Mouse (Mus musculus) natural killer cell, adult 2 months (primary cell): ENCODE results near the gene Rpp25l.
A peak's percentile ranks its signal among the peaks of the same experiment; 100 is the strongest.
"Not testable (repeated sequence)": the region's sequence is repeated elsewhere in the genome, so short reads cannot be mapped to it uniquely, and the experiment has no call there.

ENCODE experiments used
- DNase-seq, 2 experiments: peaks; one replicate each; pipeline ENCODE4 v3.0.0; 2022; ENCODE audit warnings: low spot score in 2 of 2

The Rpp25l gene

GRCm38 (mm10) chr4:41737602-41738255 lies 24.4 kb upstream of the Rpp25l start:
- DNase-seq = peak; percentile 71 to 81

GRCm38 (mm10) chr4:41731052-41731765 lies 17.9 kb upstream of the Rpp25l start, which contains the start of gene Arid3c:
Gene Arid3c (minus strand): TSS chr4:41731142.
- DNase-seq = no peak

GRCm38 (mm10) chr4:41726826-41727621 lies 13.7 kb upstream of the Rpp25l start:
- no peak for DNase-seq

DNA sequence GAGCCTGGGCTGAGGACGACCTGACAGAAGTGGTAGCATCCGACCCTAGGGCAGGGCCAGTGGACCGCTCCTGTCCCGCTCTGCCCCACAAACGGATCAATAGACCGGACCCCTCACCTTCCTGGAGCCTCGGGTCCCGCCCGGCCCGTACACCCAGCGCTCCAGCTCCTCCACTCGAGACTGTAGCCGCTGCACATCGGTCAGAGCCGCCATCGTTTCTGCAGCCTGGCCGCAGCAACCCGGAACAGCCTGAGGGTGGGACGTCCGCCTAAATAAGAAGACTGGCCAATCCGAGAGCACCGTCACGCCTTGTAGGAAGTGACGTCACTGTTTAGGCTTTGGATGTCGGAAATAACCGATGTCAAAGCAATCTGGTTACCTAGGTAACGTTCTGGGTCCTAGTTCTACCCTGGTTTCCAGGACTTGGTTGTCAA lies 9.6 kb upstream of the Rpp25l start, which contains the start of gene Dctn3:
Gene Dctn3 (minus strand): TSS at position 253 of the 434 bp plus-strand sequence.
- DNase-seq = peak; percentile 86 to 88

DNA sequence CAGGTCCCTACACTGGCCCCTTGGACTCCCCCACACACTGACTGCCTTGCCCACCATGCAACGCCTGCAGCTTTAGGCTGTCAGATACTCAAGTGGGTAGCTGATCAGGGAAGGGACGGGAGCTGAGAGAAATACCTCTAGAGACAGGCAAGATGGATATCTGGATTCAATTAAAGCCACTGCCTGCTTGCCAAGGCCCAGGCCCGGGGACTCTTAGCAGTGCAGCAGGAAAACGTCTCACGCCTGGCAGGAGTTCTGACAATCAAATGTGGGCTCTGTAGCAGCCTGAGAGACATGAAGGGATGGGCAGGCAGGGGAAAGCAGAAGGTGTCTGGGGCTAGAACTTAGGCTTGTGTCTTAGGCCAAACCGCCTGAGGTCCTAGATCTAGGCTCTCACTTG lies 3.5 kb upstream of the Rpp25l start:
- no peak for DNase-seq

GRCm38 (mm10) chr4:41715596-41715995 lies 2.3 kb upstream of the Rpp25l start:
- peak; percentile 36 to 43 for DNase-seq

GRCm38 (mm10) chr4:41715082-41715481 lies 1.7 kb upstream of the Rpp25l start:
- no peak for DNase-seq

GRCm38 (mm10) chr4:41714276-41714675 lies 942 bp upstream of the Rpp25l start:
- peak; percentile 36 to 62 for DNase-seq

DNA sequence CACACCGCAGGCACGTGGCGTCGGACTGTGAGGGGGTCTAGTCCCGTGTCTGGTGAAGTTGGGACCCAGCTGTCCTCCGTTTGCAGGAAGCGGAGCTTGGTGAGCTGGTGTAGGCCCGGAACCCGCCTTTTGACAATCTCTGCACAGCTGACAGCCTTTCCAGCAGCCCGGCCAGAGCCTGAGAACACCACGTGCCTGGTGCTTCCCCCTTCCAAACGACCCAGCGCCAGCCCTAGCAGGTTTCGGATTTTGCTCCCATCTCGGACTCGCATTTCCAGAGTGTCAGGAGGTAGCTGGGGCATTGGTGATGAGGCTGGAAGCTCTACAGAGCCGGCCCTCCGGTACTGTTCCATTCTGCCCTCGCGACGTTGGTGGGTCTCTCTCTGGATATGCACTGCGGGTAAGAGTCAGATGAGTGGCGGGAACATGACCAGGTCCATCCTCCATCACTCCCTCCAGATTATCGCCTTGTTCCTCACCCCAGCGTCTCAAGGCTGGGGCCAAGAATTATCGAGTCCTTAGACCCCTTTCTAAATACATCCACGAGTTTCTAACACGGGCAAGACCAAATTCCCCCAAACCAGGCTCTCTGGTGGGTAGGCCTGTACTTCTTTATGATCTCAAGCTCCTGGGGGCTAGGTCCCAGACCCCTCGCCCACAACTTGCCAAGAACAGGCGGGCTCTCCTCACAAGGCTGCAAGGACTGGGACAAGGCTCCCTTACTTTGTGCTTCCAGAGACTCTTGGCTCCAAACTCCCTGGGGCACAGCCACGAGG lies 725 bp downstream of the Rpp25l start:
- no peak for DNase-seq

- no peak for DNase-seq
These were observed 1.5 kb downstream of the Rpp25l start for GRCm38 (mm10) chr4:41711705-41712375.

DNA sequence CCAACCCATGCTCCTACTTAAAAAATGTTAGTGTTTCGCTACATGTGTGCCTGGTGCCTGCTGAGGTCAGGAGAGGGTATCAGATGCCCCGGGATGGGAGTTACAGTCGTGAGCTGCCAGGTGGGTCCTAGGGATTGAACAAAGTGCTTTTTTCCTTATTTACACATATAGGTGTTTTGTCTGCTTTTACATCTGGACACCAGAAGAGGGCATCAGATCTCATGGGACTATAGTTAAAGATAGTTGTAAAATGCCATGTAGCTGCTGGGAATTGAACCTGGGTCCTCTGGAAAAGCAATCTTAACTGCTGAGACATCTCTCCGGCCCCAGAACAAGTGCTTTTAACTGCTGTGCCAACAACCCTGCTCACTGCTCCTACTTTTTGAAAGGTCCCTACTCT lies 3.1 kb downstream of the Rpp25l start:
- no peak for DNase-seq

DNA sequence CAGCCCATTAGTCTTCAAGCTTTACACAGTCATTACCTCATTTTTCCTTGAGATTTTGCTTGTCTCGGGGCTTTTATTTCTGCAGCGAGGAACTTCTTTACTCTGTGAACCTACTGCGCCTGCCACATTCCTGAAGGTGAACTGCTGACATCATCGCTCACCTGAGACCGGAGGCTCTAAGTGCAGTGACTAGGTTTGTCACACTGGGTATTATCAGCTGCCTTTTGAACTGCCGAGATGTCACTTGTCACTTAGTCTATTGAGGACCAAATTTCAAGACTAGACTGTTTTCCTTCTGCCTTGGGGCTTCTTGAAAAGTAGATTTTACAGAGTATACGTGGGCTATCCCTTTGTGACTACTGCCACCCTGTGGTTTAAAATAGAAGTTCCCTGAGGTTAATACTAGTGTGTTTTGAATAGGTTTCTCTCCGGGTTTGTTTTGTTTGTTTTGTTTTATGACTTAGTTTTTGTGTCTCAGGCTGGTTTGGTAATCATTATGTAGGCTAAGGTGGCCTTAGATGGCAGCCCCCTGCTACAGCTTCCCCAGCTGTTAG lies 5.1 kb downstream of the Rpp25l start:
- peak in 1 of 2 experiments; percentile 31 for DNase-seq

DNA sequence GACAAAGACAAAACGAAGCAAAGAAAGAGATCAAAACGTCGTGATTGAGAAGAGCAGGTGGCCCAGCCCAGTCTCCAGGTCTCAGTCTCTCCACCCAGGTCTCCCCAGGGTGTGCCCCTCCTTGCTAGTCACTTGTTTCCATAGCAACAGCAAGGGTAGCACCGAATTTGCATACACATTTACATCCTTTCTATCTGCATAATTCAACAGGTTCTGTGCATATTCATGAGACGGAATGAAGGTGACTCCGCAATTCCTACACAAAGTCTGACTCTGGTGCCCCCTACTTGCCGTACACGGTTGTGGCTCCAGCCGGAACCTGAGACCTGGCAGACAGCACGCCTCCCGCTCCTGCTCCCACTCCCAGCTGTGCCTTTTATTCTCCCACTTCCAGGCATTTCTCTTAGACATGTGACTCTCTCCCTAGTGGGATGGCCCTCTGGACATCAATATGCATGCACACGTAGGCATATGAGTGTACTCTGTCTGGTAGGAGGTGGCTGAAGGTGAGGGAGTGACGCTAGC lies 6.3 kb downstream of the Rpp25l start:
- peak in 1 of 2 experiments; percentile 68 for DNase-seq

DNA sequence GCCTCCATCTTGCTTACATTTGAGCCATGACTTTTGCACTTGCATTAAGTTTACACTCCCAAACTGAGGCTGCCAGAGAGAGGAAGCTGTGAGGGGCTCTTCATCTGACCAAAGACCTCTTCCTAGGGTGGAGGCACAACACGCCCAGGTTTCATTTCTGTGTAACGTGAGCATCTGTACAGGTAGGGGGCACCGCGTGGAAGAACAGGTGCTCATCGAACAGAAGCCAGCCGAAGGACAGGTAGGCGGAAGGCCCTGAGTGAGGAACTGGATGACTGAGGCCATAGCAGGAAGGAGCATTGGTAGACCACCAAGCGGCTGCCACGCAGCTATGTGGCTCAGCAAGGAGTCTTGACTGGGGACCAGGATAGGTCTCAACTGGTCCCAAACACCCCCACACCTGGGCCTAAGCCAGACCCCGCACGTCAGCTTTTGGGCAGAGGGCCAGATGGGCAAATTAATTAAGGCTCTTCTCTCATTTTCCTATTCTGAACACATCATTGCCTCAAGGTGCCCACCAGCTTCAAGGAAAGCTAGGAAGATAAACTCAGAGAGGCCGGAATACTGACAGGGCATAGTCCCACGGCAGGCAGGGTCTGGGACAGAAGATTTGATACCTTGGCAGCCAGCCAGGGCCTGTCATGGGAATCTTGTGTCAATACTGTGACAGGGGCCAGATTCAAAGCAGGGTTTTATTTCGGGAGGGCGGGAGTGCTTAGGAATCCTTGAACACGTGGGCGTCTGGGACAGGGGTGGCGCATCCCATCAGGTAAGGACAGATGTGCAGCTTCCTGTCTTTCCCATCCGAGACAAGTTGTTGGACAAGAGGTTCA lies 7.2 kb downstream of the Rpp25l start:
- DNase-seq = no peak

- no peak for DNase-seq
These were observed 8.7 kb downstream of the Rpp25l start for GRCm38 (mm10) chr4:41704651-41705050.

DNA sequence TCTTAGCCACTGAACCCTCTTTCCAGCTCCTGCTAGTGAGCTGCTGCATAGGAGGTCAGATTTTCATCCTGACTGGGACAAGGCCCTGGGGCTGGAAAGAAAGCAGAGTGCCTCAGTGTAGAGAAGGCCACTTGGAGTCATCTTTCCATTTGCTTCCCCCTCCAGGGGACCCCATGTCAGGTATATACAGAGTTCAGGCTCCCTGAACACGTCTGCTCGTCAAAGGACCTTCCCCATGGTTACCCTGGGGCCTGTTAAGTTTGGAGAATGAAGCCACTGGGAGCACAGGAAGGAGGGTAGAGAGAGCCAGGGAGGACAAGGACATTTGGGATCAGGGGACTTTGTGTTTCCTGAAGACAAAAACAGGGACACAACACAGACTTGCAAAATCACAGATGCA lies 11.1 kb downstream of the Rpp25l start:
- not testable (repeated sequence) for DNase-seq

DNA sequence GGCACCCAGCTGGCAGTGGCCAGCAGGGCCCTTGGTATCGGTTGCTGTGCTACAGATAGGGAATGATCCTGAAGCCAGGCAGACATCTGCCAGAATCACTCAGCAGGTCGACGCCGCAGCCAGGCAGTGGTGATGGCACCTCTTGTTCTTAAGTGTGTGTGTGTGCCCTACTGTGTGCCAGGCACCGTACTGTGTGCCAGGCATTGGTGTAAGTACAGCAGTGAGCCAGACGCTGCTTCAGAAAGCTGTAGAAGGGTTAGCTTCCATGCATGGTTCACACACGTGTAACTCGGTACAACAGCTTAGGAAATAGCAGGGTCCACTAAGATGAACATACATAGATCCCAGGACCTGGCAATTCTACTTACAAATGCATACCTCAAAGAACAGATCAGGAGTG lies 13.1 kb downstream of the Rpp25l start:
- DNase-seq = not testable (repeated sequence)

DNA sequence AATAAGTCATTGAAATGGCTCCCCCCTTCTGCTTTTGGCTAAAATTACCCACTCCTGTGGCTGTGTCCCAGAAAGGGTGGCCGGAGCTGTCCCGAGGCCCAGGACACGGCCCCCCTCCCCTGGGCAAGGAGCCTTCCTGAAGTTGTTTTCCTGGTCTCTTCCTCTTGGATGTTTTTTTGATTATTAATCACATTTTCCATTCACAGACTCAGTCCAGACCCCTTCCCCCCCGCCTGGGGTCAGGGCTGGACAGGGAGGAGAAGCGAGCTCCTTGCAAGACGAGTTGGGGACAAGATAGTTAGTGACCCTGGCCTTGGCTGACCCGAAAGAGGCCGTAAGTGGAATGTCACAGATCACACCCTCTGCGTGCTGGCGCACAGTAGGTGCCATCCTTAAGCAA lies 13.6 kb downstream of the Rpp25l start, which contains the start of gene Il11ra1:
Gene Il11ra1 (plus strand): TSS at position 207 of the 400 bp plus-strand sequence.
- not testable (repeated sequence) for DNase-seq

DNA sequence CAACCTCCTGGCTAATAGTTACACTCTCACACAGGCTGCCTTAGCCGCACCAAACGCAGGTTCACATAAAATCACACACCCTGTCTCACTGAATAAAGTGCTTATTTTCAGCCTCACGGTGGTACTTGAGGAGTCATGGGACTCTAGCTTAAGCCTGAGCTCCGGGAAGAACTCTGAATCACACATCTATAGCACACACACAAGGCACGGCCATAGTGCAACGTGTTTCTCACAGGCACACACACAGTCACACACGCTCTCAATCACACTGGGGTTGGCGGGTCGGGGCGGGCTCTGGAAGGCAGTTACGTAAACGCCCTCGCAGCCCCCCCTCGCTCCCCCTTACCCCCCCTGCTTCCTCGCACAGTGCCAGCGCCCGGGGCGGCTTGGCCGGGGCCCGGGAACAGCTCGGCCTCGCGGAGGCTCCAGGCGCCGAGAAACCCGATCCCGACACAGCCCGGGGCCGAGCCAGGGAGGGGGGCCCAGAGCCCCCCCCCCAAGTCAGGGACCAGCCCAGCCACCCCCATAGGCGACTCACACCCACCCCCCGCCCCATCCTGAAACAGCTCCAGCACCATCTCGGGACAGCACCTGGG lies 14.8 kb downstream of the Rpp25l start:
- not testable (repeated sequence) for DNase-seq
